Mouse (Mus musculus) embryonic facial prominence, embryonic 11.5 days (tissue): ENCODE data around the gene Riok2. TPM values are rescaled to one million over a fixed set of nuclear protein-coding genes. Genes with fewer than 3 reads are reported as not detected.

Source experiments
- ATAC-seq: fragments of 200-750 bp; cut with Nextera tagmentation; replicated peaks from 2 replicates; pipeline ENCODE4 v1.8.0; 2017; ENCODE audit warnings: low read depth; ENCODE audit not compliant: insufficient number of reproducible peaks, low FRiP score, low TSS enrichment
- DNase-seq: peaks from one replicate; pipeline ENCODE4 v3.0.0-alpha.2; 2015; ENCODE audit warnings: low spot score
- H3K27ac ChIP-seq: fragments of 300-500 bp; sonication (generic); replicated peaks from 2 replicates; pipeline ENCODE4 v1.5.1; 2014; ENCODE audit warnings: mild to moderate bottlenecking, low read depth, low read length, control low read depth
- H3K27me3 ChIP-seq: fragments of 300-500 bp; sonication (generic); 2 replicates; pipeline ENCODE4 v1.6.1; 2014; ENCODE audit warnings: mild to moderate bottlenecking, low read length, moderate library complexity, mixed read lengths; ENCODE audit not compliant: control insufficient read depth, insufficient read depth
- H3K36me3 ChIP-seq: fragments of 300-500 bp; sonication (generic); replicated peaks from 2 replicates; pipeline ENCODE4 v1.6.1; 2014; ENCODE audit warnings: low read depth, mild to moderate bottlenecking, low read length, moderate library complexity, mixed read lengths; ENCODE audit not compliant: control insufficient read depth, insufficient read depth
- H3K4me1 ChIP-seq: fragments of 300-500 bp; sonication (generic); 2 replicates; pipeline ENCODE4 v1.6.1; 2014; ENCODE audit warnings: low read length, mixed read lengths; ENCODE audit not compliant: control insufficient read depth, insufficient read depth
- H3K4me2 ChIP-seq: fragments of 300-500 bp; sonication (generic); 2 replicates; pipeline ENCODE4 v1.6.1; 2014; ENCODE audit warnings: low read depth, mild to moderate bottlenecking, control low read depth, low read length, moderate library complexity
- H3K4me3 ChIP-seq: fragments of 300-500 bp; sonication (generic); 2 replicates; pipeline ENCODE4 v1.5.1; 2014; ENCODE audit warnings: low read depth, low read length, control low read depth
- H3K9ac ChIP-seq: fragments of 300-500 bp; sonication (generic); replicated peaks from 2 replicates; pipeline ENCODE4 v1.6.1; 2014; ENCODE audit warnings: mild to moderate bottlenecking, control low read depth, low read length
- H3K9me3 ChIP-seq: fragments of 300-500 bp; sonication (generic); replicated peaks from 2 replicates; pipeline ENCODE4 v1.6.1; 2016; ENCODE audit warnings: mild to moderate bottlenecking, low read length, inconsistent platforms, mixed read lengths; ENCODE audit not compliant: control insufficient read depth
- WGBS: fragments of 180-500 bp; shearing (Covaris S2); extraction: QIAGEN DNeasy Blood & Tissue Kit; methylation state at CpG from one replicate; pipeline ENCODE4 v1.1.7; 2014; 5-methylcytosine and 5-hydroxymethylcytosine counted together
- polyA plus RNA-seq: library from polyadenylated mRNA; unstranded; fragments of >200 nt; fragmentation: Nextera tagmentation; extraction: Ambion mirVana; gene quantifications from 2 replicates; pipeline ENCODE4 v1.2.1, GENCODE M21; 2014

The Riok2 gene
- polyA plus RNA-seq, 1 experiment from 2014 or later = 39.9 TPM

DNA sequence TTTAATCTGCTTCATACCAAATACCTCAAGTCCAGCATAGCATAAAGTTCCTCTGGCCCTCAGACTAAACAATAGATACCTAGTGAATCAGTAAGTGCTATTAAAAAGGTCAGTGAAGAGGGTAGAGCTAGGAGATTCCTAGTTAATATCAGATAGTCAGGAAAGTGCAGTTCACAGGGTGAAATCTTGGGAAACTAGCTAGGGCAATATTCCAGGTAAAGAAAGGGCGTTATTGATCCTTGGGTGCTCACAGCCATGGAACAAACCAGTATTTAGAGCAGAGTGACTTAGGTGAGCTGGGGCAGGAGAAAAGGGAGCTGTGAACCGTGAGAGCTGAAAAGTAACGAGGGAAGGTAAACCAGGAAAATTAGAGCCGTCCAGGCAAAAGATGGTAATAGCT is 9.6 kb downstream of the Riok2 start:
- no peak overlapping the region for H3K9ac ChIP-seq
- no peaks in the 10 kb centered on the region for H3K27me3 ChIP-seq
- H3K4me3 ChIP-seq = no peak overlapping the region
- H3K4me1 ChIP-seq = no peaks in the 10 kb centered on the region
- H3K27ac ChIP-seq = no peak overlapping the region
- no peak for ATAC-seq
- H3K9me3 ChIP-seq = no peaks in the 10 kb centered on the region
- WGBS = 97% methylated on average over 4 of the region's 4 CpGs
- H3K4me2 ChIP-seq = no peak overlapping the region
- DNase-seq = no peak
- H3K36me3 ChIP-seq = no peaks in the 10 kb centered on the region; the same call in 1 of the 2 replicates

DNA sequence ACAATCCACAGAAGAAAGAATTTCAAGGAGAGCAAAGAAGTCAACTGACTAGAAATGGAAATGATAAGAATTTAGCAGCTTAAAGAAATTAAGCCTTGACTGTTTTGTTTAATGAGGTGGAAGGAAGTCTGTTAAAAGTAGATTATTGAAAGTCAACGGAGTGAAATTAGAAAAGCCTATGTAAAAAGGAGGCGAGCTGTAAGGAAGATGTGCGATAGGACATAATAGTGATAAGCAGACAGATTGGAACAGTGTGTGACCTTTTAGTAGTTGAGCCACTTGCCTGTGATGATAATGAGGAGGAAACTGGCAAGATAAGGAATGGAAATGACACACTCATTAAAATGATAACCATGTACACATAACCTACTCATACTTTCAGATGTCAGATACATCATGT is 10.4 kb downstream of the Riok2 start:
- no peaks in the 10 kb centered on the region for H3K9me3 ChIP-seq
- no peaks in the 10 kb centered on the region; the same call in 1 of the 2 replicates for H3K36me3 ChIP-seq
- no peak overlapping the region for H3K27ac ChIP-seq
- H3K4me3 ChIP-seq = no peak overlapping the region
- 90% methylated on average over 3 of the region's 3 CpGs for WGBS
- H3K4me2 ChIP-seq = no peak overlapping the region
- no peak for ATAC-seq
- no peak for DNase-seq
- no peaks in the 10 kb centered on the region for H3K4me1 ChIP-seq
- H3K9ac ChIP-seq = no peak overlapping the region
- no peaks in the 10 kb centered on the region for H3K27me3 ChIP-seq

DNA sequence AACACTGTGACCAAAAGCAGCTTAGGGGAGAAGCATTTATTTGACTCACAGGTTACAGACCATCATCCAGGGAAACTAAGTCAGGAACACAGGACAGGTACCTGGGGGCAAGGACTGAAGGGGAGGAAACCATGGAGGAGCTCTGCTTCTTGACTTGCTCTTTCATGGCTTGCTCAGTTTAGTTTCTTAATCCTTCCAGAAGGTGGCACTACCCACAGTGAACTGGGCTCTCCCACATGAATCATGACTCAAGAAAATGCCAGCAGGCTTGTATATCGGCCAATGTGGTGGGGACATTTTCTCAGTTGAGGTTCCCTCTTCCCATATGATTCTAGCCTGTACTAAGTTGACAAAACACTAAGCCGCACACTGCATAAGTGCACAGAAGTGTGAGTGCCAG is 12.0 kb downstream of the Riok2 start:
- no peak for ATAC-seq
- Histone ChIP-seq H3K27ac (no peak overlapping the region), H3K9ac (no peak overlapping the region), H3K4me2 (no peak overlapping the region), H3K36me3 (no peaks in the 10 kb centered on the region; the same call in 1 of the 2 replicates), H3K9me3 (no peaks in the 10 kb centered on the region), H3K4me3 (no peak overlapping the region), H3K27me3 (no peaks in the 10 kb centered on the region), H3K4me1 (no peaks in the 10 kb centered on the region)
- no peak for DNase-seq
- WGBS = 91% methylated on average over 2 of the region's 2 CpGs

DNA sequence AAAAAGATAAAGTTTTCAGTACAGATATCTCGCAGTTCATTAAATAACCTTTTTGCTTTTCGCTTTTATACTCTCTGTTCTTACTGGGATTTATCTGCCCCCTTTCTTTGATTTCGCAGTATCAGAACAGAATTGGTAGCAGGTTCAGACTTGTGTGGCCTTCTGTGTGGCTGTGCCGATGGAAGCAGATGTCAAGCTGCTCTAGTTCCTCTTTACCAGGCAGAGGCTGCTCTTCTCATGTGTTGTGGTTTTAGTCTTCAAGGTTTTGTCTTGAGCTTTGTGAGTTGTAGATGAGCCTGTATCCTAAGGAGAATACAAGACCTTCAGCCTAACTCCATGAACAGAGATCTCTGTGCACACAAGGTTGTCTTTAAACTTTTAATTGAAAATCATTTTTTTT is 17.7 kb downstream of the Riok2 start:
- 97% methylated on average over 4 of the region's 4 CpGs for WGBS
- no peaks in the 10 kb centered on the region for H3K27me3 ChIP-seq
- no peak for DNase-seq
- no peak overlapping the region for H3K4me2 ChIP-seq
- ATAC-seq = no peak
- no peaks in the 10 kb centered on the region for H3K9me3 ChIP-seq
- H3K4me1 ChIP-seq = no peaks in the 10 kb centered on the region
- H3K27ac ChIP-seq = no peak overlapping the region
- H3K4me3 ChIP-seq = no peak overlapping the region
- H3K36me3 ChIP-seq = no peaks in the 10 kb centered on the region; the same call in 1 of the 2 replicates
- H3K9ac ChIP-seq = no peak overlapping the region

DNA sequence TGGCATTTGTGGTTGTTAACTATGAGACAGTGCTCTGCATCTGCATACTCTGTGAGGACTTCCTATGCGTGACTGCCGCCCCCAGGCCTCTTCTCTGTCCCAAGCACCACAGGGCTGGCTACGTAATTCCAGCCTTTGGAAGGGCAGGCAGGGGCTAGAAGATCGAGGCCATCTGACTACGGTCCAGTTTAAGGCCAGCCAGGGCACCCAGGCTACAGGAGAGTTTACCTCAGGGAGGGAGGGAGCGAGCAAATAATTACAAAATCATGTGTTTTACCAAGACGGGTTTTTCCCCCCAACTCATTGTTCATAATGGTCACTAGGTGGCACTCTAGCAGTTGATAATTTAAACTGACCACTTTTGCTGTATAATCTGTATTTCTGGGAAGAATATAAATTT is 18.8 kb downstream of the Riok2 start:
- ATAC-seq (no peak), DNase-seq (peak; percentile 64)
- no peaks in the 10 kb centered on the region for H3K36me3 ChIP-seq
- no peaks in the 10 kb centered on the region for H3K27me3 ChIP-seq
- no peak overlapping the region for H3K4me2 ChIP-seq
- 54% methylated on average over 7 of the region's 7 CpGs for WGBS
- no peak overlapping the region for H3K27ac ChIP-seq
- H3K4me1 ChIP-seq = no peaks in the 10 kb centered on the region
- no peaks in the 10 kb centered on the region for H3K9me3 ChIP-seq
- no peak overlapping the region for H3K4me3 ChIP-seq
- H3K9ac ChIP-seq = no peak overlapping the region

DNA sequence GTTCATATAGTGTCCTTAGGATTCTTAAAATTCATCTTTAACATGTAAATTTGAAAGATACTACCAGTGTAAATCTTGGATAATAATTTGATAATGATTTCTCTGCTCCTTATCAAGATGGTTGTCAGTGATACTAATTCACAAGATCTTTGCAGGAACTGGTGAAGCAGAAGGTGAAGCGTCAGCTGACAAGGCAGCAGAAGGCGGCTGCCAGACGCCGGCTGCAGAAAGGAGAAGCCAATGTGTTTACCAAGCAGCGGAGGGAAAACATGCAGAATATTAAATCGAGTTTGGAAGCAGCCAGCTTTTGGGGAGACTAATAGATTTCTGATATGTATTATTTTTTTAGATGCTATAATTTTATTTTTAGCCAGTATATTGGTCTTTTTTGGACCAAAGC is 19.2 kb downstream of the Riok2 start:
- 93% methylated on average over 6 of the region's 6 CpGs for WGBS
- Histone ChIP-seq H3K27me3 (no peaks in the 10 kb centered on the region), H3K4me3 (no peak overlapping the region), H3K9me3 (no peaks in the 10 kb centered on the region), H3K27ac (no peak overlapping the region), H3K9ac (no peak overlapping the region), H3K36me3 (no peaks in the 10 kb centered on the region), H3K4me2 (no peak overlapping the region), H3K4me1 (no peaks in the 10 kb centered on the region)
- DNase-seq = no peak
- no peak for ATAC-seq

DNA sequence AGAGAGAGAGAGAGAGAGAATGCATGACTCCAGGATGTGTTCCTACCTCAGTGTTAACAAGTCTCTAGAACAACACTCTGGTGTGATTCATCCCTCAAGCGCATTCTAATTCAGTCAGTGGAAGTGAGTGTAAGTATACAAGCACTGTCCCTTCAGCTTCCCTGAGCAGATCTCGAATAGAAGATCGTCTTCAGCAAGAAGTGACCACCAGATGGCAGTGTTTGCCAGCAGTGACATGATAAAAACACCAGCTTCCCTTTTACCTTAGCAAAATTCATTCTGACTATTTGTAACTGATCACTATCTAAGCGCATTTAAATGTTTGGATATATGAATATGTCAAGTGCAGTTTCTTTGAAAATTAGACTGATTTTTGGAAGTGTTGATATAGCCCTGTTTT is 20.2 kb downstream of the Riok2 start:
- no peaks in the 10 kb centered on the region for H3K36me3 ChIP-seq
- ATAC-seq (no peak), DNase-seq (peak; percentile 88)
- H3K4me3 ChIP-seq = no peak overlapping the region
- H3K9me3 ChIP-seq = no peaks in the 10 kb centered on the region
- 38% methylated on average over 4 of the region's 4 CpGs for WGBS
- no peak overlapping the region for H3K9ac ChIP-seq
- no peaks in the 10 kb centered on the region for H3K27me3 ChIP-seq
- H3K4me1 ChIP-seq = no peaks in the 10 kb centered on the region
- no peak overlapping the region for H3K4me2 ChIP-seq
- no peak overlapping the region for H3K27ac ChIP-seq

DNA sequence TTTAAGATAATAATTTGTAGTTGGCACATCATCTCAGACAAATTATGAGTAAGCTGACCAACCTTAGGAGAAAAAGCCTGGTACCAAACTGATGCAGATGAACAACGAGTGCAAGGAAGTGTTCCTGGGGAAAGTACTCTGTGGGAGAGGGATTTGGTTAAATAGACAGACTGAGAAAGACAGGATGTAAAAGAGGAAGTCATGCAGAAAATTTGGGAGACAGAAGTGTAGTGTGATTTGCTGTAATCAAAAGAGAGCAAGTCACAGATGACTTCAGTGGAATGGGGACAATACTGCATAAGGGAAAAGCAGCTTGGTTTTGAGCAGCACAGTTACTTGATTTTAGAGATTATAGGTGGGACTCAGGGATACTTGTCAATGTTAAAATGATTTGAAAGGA is 22.8 kb downstream of the Riok2 start:
- ATAC-seq = no peak
- Histone ChIP-seq H3K36me3 (no peaks in the 10 kb centered on the region), H3K9me3 (no peaks in the 10 kb centered on the region), H3K27ac (no peak overlapping the region), H3K4me3 (no peak overlapping the region), H3K27me3 (no peaks in the 10 kb centered on the region), H3K4me1 (no peaks in the 10 kb centered on the region), H3K4me2 (no peak overlapping the region), H3K9ac (no peak overlapping the region)
- no peak for DNase-seq
- WGBS = 46% methylated on average over 1 of the region's 1 CpGs
